Mouse (Mus musculus) midbrain, embryonic 10.5 days (tissue): Measurements from ENCODE around the gene Calml3. TPM values are rescaled to one million over a fixed set of nuclear protein-coding genes. Genes with fewer than 3 reads are reported as not detected.

Experiments used
- DNase-seq: peaks from one replicate; pipeline ENCODE4 v3.0.0-alpha.2; 2017; ENCODE audit warnings: low spot score
- H3K27ac ChIP-seq: fragments of 300-500 bp; sonication (generic); replicated peaks from 2 replicates; pipeline ENCODE4 v1.5.1; 2016; ENCODE audit warnings: mild to moderate bottlenecking
- H3K27me3 ChIP-seq: fragments of 300-500 bp; sonication (generic); 2 replicates; pipeline ENCODE4 v1.6.1; 2016; ENCODE audit warnings: low read depth, mild to moderate bottlenecking; ENCODE audit not compliant: poor library complexity, severe bottlenecking
- H3K36me3 ChIP-seq: fragments of 300-500 bp; sonication (generic); 2 replicates; pipeline ENCODE4 v1.6.1; 2016; ENCODE audit warnings: mild to moderate bottlenecking, moderate library complexity
- H3K4me1 ChIP-seq: fragments of 300-500 bp; sonication (generic); 2 replicates; pipeline ENCODE4 v1.6.1; 2016
- H3K4me3 ChIP-seq: fragments of 300-500 bp; sonication (generic); 2 replicates; pipeline ENCODE4 v1.5.1; 2016; ENCODE audit warnings: mild to moderate bottlenecking, moderate library complexity
- H3K9me3 ChIP-seq: fragments of 300-500 bp; sonication (generic); replicated peaks from 2 replicates; pipeline ENCODE4 v1.6.1; 2016; ENCODE audit warnings: mild to moderate bottlenecking
- WGBS: fragments of 180-500 bp; shearing (Covaris S2); methylation state at CpG from one replicate; pipeline ENCODE4 v1.1.7; 2016; 5-methylcytosine and 5-hydroxymethylcytosine counted together
- polyA plus RNA-seq: library from polyadenylated mRNA; unstranded; fragments of >200 nt; fragmentation: Nextera tagmentation; extraction: Ambion mirVana; gene quantifications from 2 replicates; pipeline ENCODE4 v1.2.1, GENCODE M21; 2016

Calml3 gene
- polyA plus RNA-seq, 1 experiment from 2014 or later, result not detected

GRCm38 (mm10) chr13:3805638-3806037, 1.5 kb upstream of the Calml3 start:
- WGBS, result 83% methylated on average over 5 of the region's 5 CpGs
- Histone ChIP-seq H3K9me3 (no peaks in the 10 kb centered on the region), H3K4me1 (no peaks in the 10 kb centered on the region), H3K4me3 (no peak overlapping the region), H3K27ac (no peak overlapping the region), H3K36me3 (no peaks in the 10 kb centered on the region), H3K27me3 (no peaks in the 10 kb centered on the region)
- no peak for DNase-seq

DNA sequence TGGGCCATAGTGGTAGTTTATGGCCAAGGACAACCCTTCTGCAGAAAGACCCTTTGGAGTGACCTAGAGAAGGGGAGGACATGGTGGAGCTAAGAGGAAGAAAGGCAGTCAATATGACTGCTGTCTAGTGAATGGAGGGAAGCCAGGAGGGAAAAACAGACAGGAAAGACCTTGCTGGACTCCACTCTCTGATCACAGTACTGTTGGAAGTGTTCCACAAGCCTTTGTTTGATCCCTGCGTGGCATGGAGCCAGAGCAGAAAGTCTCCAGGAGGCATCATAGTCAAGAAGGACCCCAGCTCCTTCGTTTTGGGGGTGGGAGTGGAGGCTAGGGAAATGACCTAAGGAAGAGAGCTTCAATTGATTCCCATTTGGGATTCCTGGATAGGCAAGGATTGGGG, 1.0 kb upstream of the Calml3 start:
- Histone ChIP-seq H3K4me1 (no peaks in the 10 kb centered on the region), H3K27me3 (no peaks in the 10 kb centered on the region), H3K4me3 (no peak overlapping the region), H3K27ac (no peak overlapping the region), H3K36me3 (no peaks in the 10 kb centered on the region), H3K9me3 (no peaks in the 10 kb centered on the region)
- WGBS, result 72% methylated on average over 2 of the region's 2 CpGs
- no peak for DNase-seq

DNA sequence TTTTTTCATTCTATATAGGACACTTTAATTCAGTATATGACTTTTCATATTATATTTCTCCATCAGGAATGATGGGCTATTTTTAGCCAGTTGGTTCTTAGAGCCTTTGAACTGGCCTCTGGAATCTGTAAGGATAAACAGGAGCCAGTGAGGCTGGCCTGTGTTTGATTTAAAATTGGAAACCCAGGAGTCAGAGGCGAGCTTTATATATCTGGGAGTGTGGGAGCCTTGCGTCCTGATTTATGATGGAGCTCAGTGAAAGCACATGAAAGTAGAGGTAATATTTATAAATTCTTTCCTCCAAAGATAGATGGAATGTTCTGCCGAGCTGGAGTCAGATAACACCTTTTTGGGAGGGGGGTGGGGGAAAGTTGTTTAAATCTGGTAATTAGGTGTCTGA, 4.7 kb downstream of the Calml3 start:
- Histone ChIP-seq H3K4me3 (no peak overlapping the region), H3K9me3 (no peaks in the 10 kb centered on the region), H3K27ac (no peak overlapping the region), H3K36me3 (no peaks in the 10 kb centered on the region), H3K27me3 (no peaks in the 10 kb centered on the region), H3K4me1 (no peaks in the 10 kb centered on the region)
- 86% methylated on average over 3 of the region's 3 CpGs for WGBS
- DNase-seq, result no peak

GRCm38 (mm10) chr13:3798751-3799150, 5.4 kb downstream of the Calml3 start:
- DNase-seq, result no peak
- no peaks in the 10 kb centered on the region for H3K27me3 ChIP-seq
- H3K4me3 ChIP-seq, result no peak overlapping the region
- H3K4me1 ChIP-seq, result no peaks in the 10 kb centered on the region; the same call in 1 of the 2 replicates
- H3K9me3 ChIP-seq, result no peaks in the 10 kb centered on the region
- no peak overlapping the region for H3K27ac ChIP-seq
- H3K36me3 ChIP-seq, result no peaks in the 10 kb centered on the region

- Histone ChIP-seq H3K9me3 (no peaks in the 10 kb centered on the region), H3K4me1 (no peaks in the 10 kb centered on the region; the same call in 1 of the 2 replicates), H3K4me3 (no peak overlapping the region), H3K27me3 (no peaks in the 10 kb centered on the region), H3K36me3 (no peaks in the 10 kb centered on the region), H3K27ac (no peak overlapping the region)
- DNase-seq, result no peak
- 89% methylated on average over 4 of the region's 4 CpGs for WGBS
These were observed 7.5 kb downstream of the Calml3 start for GRCm38 (mm10) chr13:3796649-3797048.

DNA sequence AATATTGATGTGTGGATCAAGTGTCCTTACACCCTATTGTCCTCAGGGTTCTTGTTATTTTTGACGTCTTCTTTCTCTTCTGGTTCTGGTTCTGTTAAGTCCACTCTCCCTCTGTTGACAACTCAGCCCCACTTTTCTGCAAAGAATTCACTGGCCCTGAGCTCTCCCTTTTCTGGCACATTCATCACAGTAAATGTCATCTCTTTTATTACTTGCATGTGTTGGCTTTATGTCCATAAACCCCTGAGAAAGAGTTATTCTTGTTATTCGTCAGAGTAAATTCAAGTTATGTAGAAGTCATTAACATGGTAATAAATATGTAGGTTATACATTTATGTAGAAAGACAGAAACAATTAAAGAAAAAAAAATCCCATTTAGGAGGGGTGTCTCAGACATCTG, 14.6 kb downstream of the Calml3 start:
- Histone ChIP-seq H3K4me3 (no peak overlapping the region), H3K36me3 (no peaks in the 10 kb centered on the region), H3K9me3 (no peaks in the 10 kb centered on the region), H3K4me1 (no peaks in the 10 kb centered on the region; the same call in 1 of the 2 replicates), H3K27ac (no peak overlapping the region), H3K27me3 (no peaks in the 10 kb centered on the region)
- no peak for DNase-seq
- WGBS, result 83% methylated on average over 2 of the region's 2 CpGs

DNA sequence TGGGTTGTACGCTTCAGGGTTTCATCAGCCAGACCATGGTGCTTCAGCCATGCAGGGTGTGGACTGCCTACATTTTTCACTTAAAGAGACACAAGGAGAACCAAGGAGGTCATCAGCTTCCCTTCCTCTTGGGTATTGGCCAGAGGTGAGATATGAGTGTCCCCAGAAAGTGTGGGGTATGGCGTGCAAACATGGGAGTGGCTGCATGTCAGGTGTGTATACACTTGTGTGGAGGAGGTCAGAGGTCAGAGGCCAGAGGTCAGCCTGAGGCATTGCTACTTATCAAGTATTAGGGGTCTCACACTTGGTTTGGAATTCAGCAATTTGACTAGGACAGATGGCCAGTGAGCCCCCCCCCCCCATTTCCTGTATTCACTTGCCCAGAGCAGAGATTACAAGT, 15.5 kb downstream of the Calml3 start:
- Histone ChIP-seq H3K27ac (no peak overlapping the region), H3K27me3 (no peaks in the 10 kb centered on the region), H3K4me1 (no peaks in the 10 kb centered on the region), H3K4me3 (no peak overlapping the region), H3K9me3 (no peaks in the 10 kb centered on the region), H3K36me3 (no peaks in the 10 kb centered on the region)
- DNase-seq, result no peak
- 81% methylated on average over 2 of the region's 2 CpGs for WGBS

GRCm38 (mm10) chr13:3787644-3788043, 16.5 kb downstream of the Calml3 start:
- 89% methylated on average over 3 of the region's 3 CpGs for WGBS
- Histone ChIP-seq H3K27me3 (no peaks in the 10 kb centered on the region), H3K36me3 (no peaks in the 10 kb centered on the region), H3K9me3 (no peaks in the 10 kb centered on the region), H3K27ac (no peak overlapping the region), H3K4me3 (no peak overlapping the region), H3K4me1 (peaks cover 4% of the 10 kb centered on the region)
- no peak for DNase-seq

GRCm38 (mm10) chr13:3787102-3787501, 17.0 kb downstream of the Calml3 start:
- Histone ChIP-seq H3K36me3 (no peaks in the 10 kb centered on the region), H3K27ac (no peak overlapping the region), H3K4me1 (peaks cover 10% of the 10 kb centered on the region), H3K27me3 (no peaks in the 10 kb centered on the region), H3K9me3 (no peaks in the 10 kb centered on the region), H3K4me3 (no peak overlapping the region)
- WGBS, result 78% methylated on average over 4 of the region's 4 CpGs
- DNase-seq, result no peak

DNA sequence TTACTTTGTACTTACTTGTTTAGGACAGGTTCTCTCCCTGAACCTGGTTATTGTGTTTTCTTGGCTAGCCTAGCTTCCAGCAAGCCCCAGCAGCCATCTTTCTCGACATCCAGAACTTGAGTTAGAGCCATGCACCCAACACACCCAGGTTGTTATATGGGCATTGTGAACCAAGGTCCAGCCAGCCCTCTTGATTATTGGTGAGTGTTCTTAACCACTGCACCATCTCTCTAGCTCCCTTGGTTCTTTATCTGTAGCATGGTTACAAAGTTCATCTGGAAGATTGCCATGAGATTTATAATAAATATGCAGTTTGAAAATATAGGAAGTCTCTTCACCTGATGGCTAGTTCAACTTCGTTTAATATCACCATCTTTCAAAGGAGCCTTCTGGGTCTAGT, 20.5 kb downstream of the Calml3 start:
- no peak for DNase-seq
- H3K4me3 ChIP-seq, result no peak overlapping the region
- H3K4me1 ChIP-seq, result peaks cover 10% of the 10 kb centered on the region
- 84% methylated on average over 2 of the region's 2 CpGs for WGBS
- H3K27me3 ChIP-seq, result no peaks in the 10 kb centered on the region
- H3K36me3 ChIP-seq, result no peaks in the 10 kb centered on the region
- no peaks in the 10 kb centered on the region for H3K9me3 ChIP-seq
- H3K27ac ChIP-seq, result no peak overlapping the region

DNA sequence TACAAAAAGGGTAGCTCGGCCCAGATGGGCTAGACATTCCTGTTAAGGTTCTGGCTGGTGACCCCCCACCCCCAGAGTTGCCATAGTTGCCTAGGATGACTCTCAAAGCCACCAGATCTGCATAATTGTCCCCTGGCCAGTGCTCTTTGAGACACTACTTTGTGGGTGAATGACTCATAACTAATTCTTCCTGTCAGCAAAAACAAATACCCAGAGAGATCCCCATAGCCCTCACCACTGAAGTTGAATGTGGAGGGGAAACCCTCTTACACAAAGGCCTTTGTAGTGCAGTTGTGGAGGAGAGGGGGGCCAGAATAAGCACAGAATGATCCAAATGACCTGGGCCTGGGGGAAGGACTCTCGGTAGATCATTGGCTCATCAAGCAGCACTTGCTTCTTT, 21.6 kb downstream of the Calml3 start:
- H3K4me3 ChIP-seq, result no peak overlapping the region
- no peaks in the 10 kb centered on the region for H3K27me3 ChIP-seq
- no peaks in the 10 kb centered on the region for H3K9me3 ChIP-seq
- DNase-seq, result peak; percentile 28
- H3K27ac ChIP-seq, result 0 out of 2 replicates have a peak overlapping the region, but pooled peaks have one; percentile 1
- no peaks in the 10 kb centered on the region for H3K36me3 ChIP-seq
- WGBS, result 47% methylated on average over 2 of the region's 2 CpGs
- peaks cover 10% of the 10 kb centered on the region for H3K4me1 ChIP-seq

DNA sequence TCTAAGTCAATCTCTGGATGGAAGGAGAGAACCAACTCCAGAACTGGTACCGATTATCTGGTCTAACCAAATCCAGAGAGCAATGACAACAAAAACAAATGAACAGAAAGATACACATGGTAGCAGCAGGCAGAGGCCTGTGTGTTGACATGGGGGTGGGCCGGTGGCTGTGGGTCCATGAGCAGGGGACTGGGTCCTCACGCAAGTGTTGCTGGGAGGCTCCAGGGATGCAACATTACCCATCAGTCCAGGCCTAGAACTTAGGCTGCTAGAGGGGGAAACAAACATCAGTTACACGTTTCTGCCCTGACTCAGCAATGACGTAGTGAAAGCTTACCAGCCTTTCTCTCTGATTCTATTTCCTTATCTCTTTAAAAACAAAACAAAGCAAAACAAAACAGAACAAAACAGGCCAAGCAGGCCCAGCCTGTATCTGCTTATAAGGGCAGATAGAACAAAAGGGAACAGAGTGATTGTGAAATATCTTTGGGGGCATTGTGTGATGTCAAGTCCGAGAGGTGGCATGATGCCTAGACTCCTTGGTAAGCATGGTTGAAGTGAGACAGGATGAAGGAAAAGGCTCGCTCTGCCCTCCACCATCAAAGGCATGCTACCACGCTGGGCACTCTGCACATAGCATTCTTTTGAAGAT, 24.4 kb downstream of the Calml3 start:
- Histone ChIP-seq H3K4me1 (peaks cover 10% of the 10 kb centered on the region), H3K27me3 (no peaks in the 10 kb centered on the region), H3K36me3 (no peaks in the 10 kb centered on the region), H3K27ac (no peak overlapping the region), H3K4me3 (no peak overlapping the region), H3K9me3 (no peaks in the 10 kb centered on the region)
- WGBS, result 85% methylated on average over 8 of the region's 8 CpGs
- DNase-seq, result no peak

DNA sequence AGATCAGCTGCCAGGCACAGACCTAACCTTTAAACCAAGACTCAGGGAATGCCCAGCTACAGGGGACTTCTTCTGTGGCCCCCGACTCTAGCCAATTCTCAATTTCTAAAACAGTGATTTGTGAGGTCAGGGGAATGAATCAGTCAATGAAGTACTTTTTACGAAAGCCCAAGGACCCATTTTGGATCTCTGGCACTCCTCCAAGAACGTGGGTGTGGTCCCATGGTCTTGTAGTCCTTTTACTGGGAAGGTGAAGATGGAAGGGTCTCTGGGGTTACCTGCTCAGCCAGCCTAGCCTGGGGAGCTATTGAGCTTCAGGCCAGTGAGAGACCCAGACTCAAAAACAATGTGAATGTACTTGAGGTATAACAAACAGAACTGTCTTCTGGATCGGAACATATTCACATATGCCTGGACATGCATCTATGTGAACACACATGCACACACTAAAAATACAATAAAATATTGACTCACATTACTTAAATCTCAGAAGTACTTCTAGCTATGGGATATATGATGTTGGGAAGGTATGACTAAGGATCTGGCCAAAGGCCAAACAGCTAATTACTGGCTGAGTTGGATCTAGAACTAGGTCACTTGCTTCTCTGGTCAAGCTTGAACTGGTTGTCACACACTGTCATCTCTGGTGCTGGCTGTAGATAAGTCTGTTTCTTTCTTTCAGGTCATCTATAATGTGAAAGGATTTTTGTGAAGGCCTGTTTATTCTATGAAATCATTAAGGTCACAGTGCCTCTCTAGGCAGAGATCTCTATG, 25.3 kb downstream of the Calml3 start:
- 85% methylated on average over 4 of the region's 4 CpGs for WGBS
- no peak overlapping the region for H3K4me3 ChIP-seq
- no peaks in the 10 kb centered on the region for H3K27me3 ChIP-seq
- peaks cover 10% of the 10 kb centered on the region for H3K4me1 ChIP-seq
- H3K27ac ChIP-seq, result no peak overlapping the region
- DNase-seq, result no peak
- H3K9me3 ChIP-seq, result no peaks in the 10 kb centered on the region
- H3K36me3 ChIP-seq, result no peaks in the 10 kb centered on the region
